Mouse (Mus musculus) bone marrow, adult 2 months (tissue): ENCODE measurements around the gene Prl7d1. TPM values are rescaled to one million over a fixed set of nuclear protein-coding genes. Genes with fewer than 3 reads are reported as not detected.
"Not testable (repeated sequence)": the region's sequence is repeated elsewhere in the genome, so short reads cannot be mapped to it uniquely, and the experiment has no call there.

Experiments
- H3K27ac ChIP-seq: fragments of 200-500 bp; 2 replicates; pipeline ENCODE4 v1.5.1; 2012; ENCODE audit warnings: low read depth, mild to moderate bottlenecking, control low read depth, inconsistent platforms, low read length; ENCODE audit not compliant: control insufficient read depth, poor library complexity, insufficient read depth
- H3K4me1 ChIP-seq: fragments of 200-500 bp; 2 replicates; pipeline ENCODE4 v1.6.1; 2011; ENCODE audit warnings: low read length; ENCODE audit not compliant: control insufficient read depth, insufficient read depth
- H3K4me3 ChIP-seq: fragments of 200-500 bp; replicated peaks from 2 replicates; pipeline ENCODE3; 2011; ENCODE audit warnings: mild to moderate bottlenecking, low read depth, low read length, control low read depth; ENCODE audit not compliant: control insufficient read depth
- CTCF ChIP-seq: fragments of 200-500 bp; IDR thresholded peaks from 2 replicates; pipeline ENCODE4 v1.5.1; 2011; ENCODE audit warnings: low read length, control low read depth; ENCODE audit not compliant: control insufficient read depth, insufficient read depth
- POLR2A ChIP-seq: fragments of 200-500 bp; IDR thresholded peaks from 2 replicates; pipeline ENCODE4 v1.6.1; 2011; ENCODE audit warnings: low read depth, mild to moderate bottlenecking, control low read depth, low read length, borderline replicate concordance; ENCODE audit not compliant: control insufficient read depth
- WGBS: fragments of 180-500 bp; shearing (Covaris S2); methylation state at CpG from one replicate; pipeline ENCODE4 v1.1.7; 2018; 5-methylcytosine and 5-hydroxymethylcytosine counted together
- polyA plus RNA-seq: library from polyadenylated mRNA; stranded (reverse); fragments of >200 nt; gene quantifications from 2 replicates; pipeline ENCODE4 v1.2.4, GENCODE M21; 2011; ENCODE audit warnings: low replicate concordance; ENCODE audit not compliant: missing spikeins, insufficient read depth, insufficient read length

Prl7d1 gene
- not detected in 2 replicates for polyA plus RNA-seq

- Histone ChIP-seq H3K4me1 (no peaks in the 10 kb centered on the region), H3K27ac (no peak within 1 kb of the TSS), H3K4me3 (no peak within 1 kb of the TSS)
- TF ChIP-seq CTCF (no peak), POLR2A (no peak)
- 80% methylated on average over 5 of the region's 5 CpGs for WGBS
Measured at GRCm38 (mm10) chr13:27716636-27717035, at the start of gene Prl7d1. Prl7d1 (minus strand) TSS chr13:27716736.

GRCm38 (mm10) chr13:27734512-27735186 is 18.1 kb upstream of the Prl7d1 start:
- Histone ChIP-seq H3K27ac (no peak overlapping the region), H3K4me1 (no peaks in the 10 kb centered on the region), H3K4me3 (no peak overlapping the region)
- TF ChIP-seq POLR2A (no peak), CTCF (no peak)
- 81% methylated on average over 10 of the region's 10 CpGs for WGBS

- H3K4me3 ChIP-seq, H3K27ac ChIP-seq, H3K4me1 ChIP-seq: not testable (repeated sequence)
- 59% methylated on average over 5 of the region's 5 CpGs for WGBS
Measured at GRCm38 (mm10) chr13:27730286-27730959, 13.9 kb upstream of the Prl7d1 start.

DNA sequence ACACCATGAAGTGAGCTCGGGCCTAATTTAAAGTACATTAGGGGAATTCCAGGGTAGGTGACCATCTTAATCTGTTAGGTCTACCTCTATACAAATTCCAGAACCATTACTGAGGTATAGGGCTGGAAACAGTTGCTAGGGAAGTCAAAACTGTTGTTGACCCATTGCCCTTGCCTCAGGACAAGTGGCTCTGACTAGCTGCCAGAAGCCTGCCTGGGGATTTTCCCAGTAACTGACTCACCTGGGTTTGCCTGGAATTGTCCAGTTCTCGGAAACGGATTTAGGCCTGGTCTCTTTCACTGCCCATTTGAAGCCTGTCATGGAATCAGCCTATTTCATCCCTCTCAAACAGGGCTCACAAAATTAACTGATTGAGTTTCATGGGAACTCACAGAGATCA is 8.5 kb upstream of the Prl7d1 start:
- H3K27ac ChIP-seq, H3K4me1 ChIP-seq, H3K4me3 ChIP-seq: not testable (repeated sequence)
- 84% methylated on average over 3 of the region's 3 CpGs for whole genome bisulfite sequencing

- 56% methylated on average over 2 of the region's 2 CpGs for WGBS
- H3K4me3 ChIP-seq: no peak overlapping the region
- no peak for TF ChIP-seq POLR2A
- TF ChIP-seq CTCF: no peak
- H3K27ac ChIP-seq: no peak overlapping the region
- no peaks in the 10 kb centered on the region for H3K4me1 ChIP-seq
Measured at GRCm38 (mm10) chr13:27706521-27706920, 10.0 kb downstream of the Prl7d1 start.

- TF ChIP-seq POLR2A: no peak
- TF ChIP-seq CTCF: no peak
- Histone ChIP-seq H3K4me1 (no peaks in the 10 kb centered on the region), H3K27ac (no peak within 1 kb of the TSS), H3K4me3 (no peak within 1 kb of the TSS)
- 74% methylated on average over 4 of the region's 4 CpGs for WGBS
Measured at GRCm38 (mm10) chr13:27667936-27668335, 48.6 kb downstream of the Prl7d1 start, which contains the start of gene Prl7a2. Prl7a2 (minus strand) TSS chr13:27668036.

DNA sequence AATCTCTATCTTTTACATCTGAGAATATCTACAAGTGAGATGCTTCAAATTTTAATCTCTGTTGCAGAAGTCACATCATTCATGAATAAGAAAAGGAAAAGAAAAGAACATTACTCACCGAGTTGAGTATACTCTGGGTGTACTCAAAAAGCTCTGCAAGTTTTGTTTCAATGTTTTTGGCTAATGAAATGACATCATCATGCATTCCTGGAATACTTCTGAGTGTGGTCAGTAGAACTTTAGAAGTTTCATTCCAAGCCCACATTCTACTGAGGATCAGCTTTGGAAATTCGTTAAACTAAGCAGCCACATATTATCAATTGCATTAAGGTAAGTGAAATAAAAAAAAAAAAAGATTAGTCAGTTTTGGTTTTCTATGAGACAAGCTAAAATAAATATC is 55.8 kb downstream of the Prl7d1 start:
- Histone ChIP-seq H3K27ac (no peak overlapping the region), H3K4me3 (no peak overlapping the region), H3K4me1 (no peaks in the 10 kb centered on the region)
- no peak for TF ChIP-seq CTCF
- TF ChIP-seq POLR2A: no peak
- 66% methylated on average over 2 of the region's 2 CpGs for WGBS

Other genes starting within 250 kb of the Prl7d1 start
- gene Prl8a8, start 203.5 kb downstream of the Prl7d1 start, polyA plus RNA-seq: not detected in 2 replicates
- not detected in 2 replicates for gene Prl8a9, start 152.1 kb downstream of the Prl7d1 start, polyA plus RNA-seq
- gene Prl8a1, start 134.6 kb downstream of the Prl7d1 start, polyA plus RNA-seq: not detected in 2 replicates
- gene Prl7b1, start 106.2 kb downstream of the Prl7d1 start, polyA plus RNA-seq: not detected in 2 replicates
- not detected in 2 replicates for gene Prl7a1, start 74.2 kb downstream of the Prl7d1 start, polyA plus RNA-seq
- not detected in 2 replicates for gene Prl7a2, start 48.7 kb downstream of the Prl7d1 start, polyA plus RNA-seq
- gene Prl7c1, start 64.1 kb upstream of the Prl7d1 start, polyA plus RNA-seq: not detected in 2 replicates
- not detected in 2 replicates for gene Prl2a1, start 84.9 kb upstream of the Prl7d1 start, polyA plus RNA-seq
- gene Prl2c1, start 132.6 kb upstream of the Prl7d1 start, polyA plus RNA-seq: not detected in 2 replicates